Mouse (Mus musculus) cortical plate, adult 2 months (tissue): ENCODE data around the gene Kcnc1.

ENCODE experiments used
- CTCF ChIP-seq: fragments of 200-500 bp; IDR thresholded peaks from 2 replicates; pipeline ENCODE4 v1.5.1; 2011; ENCODE audit warnings: mild to moderate bottlenecking, control low read depth, low read length; ENCODE audit not compliant: insufficient read depth; ENCODE audit errors: extremely low read depth
- POLR2A ChIP-seq: fragments of 200-500 bp; IDR thresholded peaks from 2 replicates; pipeline ENCODE4 v1.6.1; 2011; ENCODE audit warnings: mild to moderate bottlenecking, low read length, control low read depth; ENCODE audit not compliant: insufficient read depth; ENCODE audit errors: extremely low read depth

- TF ChIP-seq CTCF (no peak), POLR2A (no peak)
These were observed 86.8 kb downstream of the Kcnc1 start for GRCm38 (mm10) chr7:46483050-46483449.
